Mouse (Mus musculus) retina, postnatal 7 days (tissue): ENCODE results near the gene Cd68.
"Not testable (repeated sequence)": the region's sequence is repeated elsewhere in the genome, so short reads cannot be mapped to it uniquely, and the experiment has no call there.

Experiments used
- DNase-seq: peaks from one replicate; pipeline ENCODE4 v3.0.0-alpha.2; 2012; ENCODE audit warnings: low read depth, low spot score

Gene Cd68

DNA sequence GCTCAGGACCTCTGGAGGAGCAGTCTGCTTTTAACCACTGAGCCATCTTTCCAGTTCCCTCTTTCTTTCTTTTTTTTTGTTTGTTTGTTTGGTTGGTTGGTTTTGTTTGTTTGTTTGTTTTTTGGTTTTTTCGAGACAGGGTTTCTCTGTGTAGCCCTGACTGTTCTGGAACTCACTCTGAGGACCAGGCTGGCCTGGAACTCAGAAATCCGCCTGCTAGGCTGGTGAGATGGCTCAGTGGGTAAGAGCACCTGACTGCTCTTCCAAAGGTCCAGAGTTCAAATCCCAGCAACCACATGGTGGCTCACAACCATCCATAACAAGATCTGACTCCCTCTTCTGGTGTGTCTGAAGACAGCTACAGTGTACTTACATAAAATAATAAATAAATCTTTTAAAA, 41.6 kb downstream of the Cd68 start:
- not testable (repeated sequence) for DNase-seq

DNA sequence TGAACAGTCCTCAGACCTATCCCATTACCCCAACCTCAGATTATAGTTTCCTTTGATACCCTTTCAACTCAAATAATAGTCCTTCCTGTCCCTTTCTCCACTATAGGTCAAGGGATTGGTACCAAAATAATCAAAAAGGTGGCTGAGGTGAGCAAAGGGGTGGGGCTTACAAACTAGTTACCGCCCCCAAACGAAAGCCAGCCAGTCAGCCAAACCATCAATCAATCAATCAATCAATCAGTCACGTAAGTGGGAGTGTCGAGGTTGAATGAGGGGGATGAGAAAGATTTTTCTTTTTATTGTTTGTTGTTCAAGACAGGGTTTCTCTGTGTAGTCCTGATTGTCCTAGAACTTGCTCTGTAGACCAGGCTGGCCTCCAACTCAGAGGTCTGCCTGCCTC, 42.9 kb downstream of the Cd68 start:
- no peak for DNase-seq

DNA sequence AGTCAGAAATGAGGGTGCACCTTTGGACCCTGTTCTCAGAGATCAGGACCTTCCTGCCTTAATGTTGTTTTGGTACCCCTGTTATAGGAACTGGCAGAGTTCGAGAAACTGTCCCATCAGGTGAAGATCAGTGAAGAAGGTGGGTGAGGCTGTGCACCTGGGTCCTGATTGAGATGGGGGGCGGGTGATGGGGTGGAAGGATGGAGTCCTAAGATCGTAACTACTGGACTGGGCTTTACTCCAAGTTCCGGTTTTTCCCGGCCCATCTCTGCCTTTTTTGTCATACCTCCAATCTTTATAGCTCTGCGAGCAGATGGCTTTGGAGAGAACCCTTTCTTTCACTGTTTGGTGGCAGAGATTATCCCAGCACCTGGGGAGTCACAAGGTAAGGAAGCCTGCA, 43.5 kb downstream of the Cd68 start:
- no peak for DNase-seq

DNA sequence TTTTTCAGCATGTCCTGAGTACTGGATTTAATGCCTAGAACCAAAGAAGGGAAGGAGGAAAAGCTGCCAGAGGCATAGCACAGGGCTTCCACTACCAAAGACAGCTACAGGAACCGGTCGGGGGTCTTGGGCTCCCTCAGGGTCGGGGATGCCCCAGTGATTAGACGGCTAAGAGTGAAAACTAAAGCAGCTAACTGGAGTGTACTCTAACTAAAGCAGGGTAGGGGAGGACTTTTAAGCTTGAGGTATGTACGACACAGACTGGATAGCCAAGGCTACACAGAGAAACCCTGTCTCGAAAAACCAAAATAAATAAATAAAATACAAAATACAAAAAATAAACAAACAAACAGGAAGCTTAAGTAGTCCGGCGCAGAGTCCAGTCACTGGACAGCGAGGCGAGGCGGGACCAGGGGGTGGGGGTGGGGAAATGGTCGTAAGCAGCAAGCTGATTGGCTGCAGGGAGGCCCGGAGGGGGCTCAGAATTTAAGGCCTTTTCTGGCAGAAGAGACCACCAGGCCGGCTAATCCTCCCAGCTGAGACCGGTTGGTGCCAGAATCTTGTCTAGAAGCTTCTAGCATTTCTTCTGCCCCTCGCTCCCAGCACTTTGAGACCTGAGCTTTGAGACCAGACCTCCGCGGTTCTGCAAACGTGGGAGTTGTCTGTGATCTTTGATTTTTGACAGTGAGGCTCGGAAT, 44.2 kb downstream of the Cd68 start, which contains the start of gene Sat2:
Sat2 (plus strand) TSS at position 454 of the 698 bp plus-strand sequence.
- no peak for DNase-seq

DNA sequence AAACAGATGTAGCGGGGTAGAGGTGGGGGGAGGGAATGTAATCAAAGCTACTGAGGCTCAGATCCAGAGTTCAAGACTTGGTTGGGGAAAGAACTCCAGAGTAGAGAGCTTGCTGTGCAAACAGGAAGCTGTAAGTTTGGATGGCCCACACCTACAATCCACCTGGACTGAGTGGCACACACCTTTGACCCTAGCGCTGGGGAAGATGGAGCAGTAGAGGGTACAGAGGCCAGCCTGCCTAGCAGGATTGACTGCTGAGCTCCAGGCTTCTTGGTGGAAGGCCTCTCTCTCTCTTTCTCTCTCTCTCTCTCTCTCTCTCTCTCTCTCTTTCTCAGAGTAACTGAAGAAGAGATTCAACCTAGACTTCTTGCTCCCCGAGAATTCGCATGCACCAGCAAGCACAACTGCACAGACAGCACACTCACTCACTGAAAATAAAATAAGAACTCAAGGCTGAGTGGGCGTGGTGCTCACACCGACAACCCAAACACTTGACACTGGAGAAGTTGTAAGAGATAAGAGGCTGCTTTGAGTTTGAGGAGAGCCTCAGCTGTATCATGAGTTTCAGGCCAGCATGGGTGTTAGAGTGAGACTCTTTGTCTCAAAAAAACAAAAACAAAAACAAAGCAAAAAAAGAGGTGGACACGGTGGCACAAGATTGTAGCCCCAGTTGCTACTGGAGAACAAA, 45.4 kb downstream of the Cd68 start:
- DNase-seq = no peak

DNA sequence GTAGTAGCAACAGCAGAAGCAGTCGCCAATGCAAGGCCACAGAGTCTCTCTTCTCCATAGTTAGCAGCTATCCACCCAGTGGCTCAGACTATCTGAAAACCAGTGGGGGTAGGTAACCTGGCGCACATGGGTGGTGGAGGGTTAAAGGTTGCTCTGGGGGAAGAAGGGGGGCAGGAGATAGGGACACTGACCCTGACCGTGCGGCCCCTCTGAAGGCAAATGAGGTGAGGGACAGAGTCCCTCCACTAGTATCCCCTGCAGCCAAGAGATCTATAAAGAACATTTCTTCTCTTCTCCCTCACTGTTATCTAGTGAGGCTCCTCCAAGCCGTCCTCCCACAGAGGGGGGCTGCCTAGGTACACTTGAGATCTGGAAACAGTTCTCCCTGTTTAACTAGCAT, 48.1 kb downstream of the Cd68 start, which contains the start of gene Shbg:
Shbg (minus strand) TSS at position 101 of the 400 bp plus-strand sequence.
- no peak for DNase-seq

DNA sequence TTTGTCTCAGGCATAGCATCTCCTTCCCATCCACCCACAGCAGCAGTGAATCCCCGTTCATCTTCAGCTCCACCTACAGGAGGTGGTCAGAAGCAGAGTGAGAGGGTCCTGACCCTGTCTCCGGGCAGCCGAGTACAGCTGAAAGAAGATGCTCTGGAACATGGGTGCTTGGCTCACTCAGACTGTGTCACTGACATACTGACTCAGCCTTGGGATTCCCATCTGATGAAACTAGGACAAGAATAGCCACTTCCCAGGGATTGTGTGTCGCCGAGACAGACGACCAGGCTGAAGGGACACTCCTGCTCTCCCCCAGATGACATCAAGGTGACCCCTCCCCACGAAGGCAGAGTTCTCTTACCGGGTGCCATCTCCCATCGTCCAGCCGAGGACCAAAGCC, 49.2 kb downstream of the Cd68 start:
- DNase-seq = no peak

DNA sequence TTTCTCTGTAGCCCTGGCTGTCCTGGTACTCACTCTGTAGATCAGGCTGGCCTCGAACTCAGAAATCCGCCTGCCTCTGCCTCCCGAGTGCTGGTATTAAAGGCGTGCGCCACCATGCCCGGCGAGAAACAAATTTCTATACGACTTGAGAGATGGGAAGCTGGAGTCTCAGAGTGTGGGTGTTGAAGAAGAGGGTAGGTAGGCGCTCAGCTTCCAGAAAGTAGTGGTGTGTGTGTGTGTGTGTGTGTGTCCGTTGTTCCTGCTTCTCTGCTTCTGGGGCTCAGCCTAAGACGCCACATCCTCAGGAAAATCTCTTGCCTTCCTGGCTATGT, 51.7 kb downstream of the Cd68 start:
- DNase-seq = not testable (repeated sequence)
